ENCODE assay signal across 25 mouse cellular contexts in the genomic region with DNA sequence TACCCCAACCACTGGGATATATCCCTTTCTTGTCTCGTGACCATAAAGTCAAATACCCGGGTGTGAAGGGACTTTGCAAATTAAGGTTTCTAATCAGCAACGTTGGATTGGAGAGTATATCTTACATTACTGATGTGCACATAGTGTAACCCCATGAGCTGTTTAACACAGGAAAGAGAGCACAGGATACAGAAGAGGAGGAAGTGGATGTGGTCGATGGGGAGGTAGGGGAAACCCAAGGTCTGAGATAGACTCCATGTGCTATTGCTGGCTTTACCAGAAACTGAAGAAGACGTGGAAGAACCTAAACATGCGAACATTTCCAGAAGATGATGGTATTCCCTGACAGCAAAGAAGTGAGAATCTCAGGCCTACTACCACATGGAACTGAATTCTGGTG.
DNase-seq lines count a peak whose midpoint lies in the region; ATAC-seq lines count a peak whose summit lies in the region.
"Had no signal": no experiment of that assay in that cellular context is flagged by ENCODE, and none has a peak within 500 bp of the region (broad histone marks: within the 10 kb centered on the region; RNA-seq: fewer than 3 reads in every experiment).

No protein-coding gene starts in this region.

- H3K27ac ChIP-seq in liver, embryonic 11.5 days (ENCODE audit: low read depth, low read length) = no peak overlapping the region
- H3K27ac ChIP-seq: embryonic facial prominence, embryonic 12.5 days; forebrain, embryonic 12.5 days; heart, embryonic 13.5 days; hindbrain, embryonic 12.5 days; liver, embryonic 15.5 days; macrophage; midbrain, embryonic 13.5 days had no signal

- H3K36me3 ChIP-seq in liver, embryonic 11.5 days (ENCODE audit: control insufficient read depth, insufficient read depth, low read length) = no peaks in the 10 kb centered on the region
- H3K36me3 ChIP-seq: embryonic facial prominence, embryonic 12.5 days; forebrain, embryonic 12.5 days; heart, embryonic 13.5 days; hindbrain, embryonic 12.5 days; liver, embryonic 15.5 days; midbrain, embryonic 13.5 days had no signal

- H3K4me1 ChIP-seq in liver, embryonic 11.5 days (replicated peaks; ENCODE audit: control insufficient read depth, insufficient read depth, low read length) = no peaks in the 10 kb centered on the region
- H3K4me1 ChIP-seq: embryonic facial prominence, embryonic 12.5 days; forebrain, embryonic 12.5 days; heart, embryonic 13.5 days; hindbrain, embryonic 12.5 days; liver, embryonic 15.5 days; midbrain, embryonic 13.5 days had no signal

- no peak overlapping the region for H3K4me2 ChIP-seq in liver, embryonic 11.5 days
- H3K4me2 ChIP-seq: embryonic facial prominence, embryonic 12.5 days; forebrain, embryonic 12.5 days; heart, embryonic 13.5 days; hindbrain, embryonic 12.5 days; liver, embryonic 15.5 days; midbrain, embryonic 13.5 days had no signal

- peak; percentile 22 for DNase-seq in thymus, postnatal 0 days (ENCODE audit: low spot score)
- DNase-seq in thymus, postnatal 10 days (ENCODE audit: low spot score in 2 of 2) = no peak
- DNase-seq in cerebellum, adult 18-20 months = no peak
- no peak for DNase-seq in liver, embryonic 11.5 days (ENCODE audit: low spot score)
- no peak for DNase-seq in adrenal gland, postnatal 4 days (ENCODE audit: low spot score in 2 of 2)
- DNase-seq: cerebellum, adult 11-12 months; cerebellum, postnatal 14 days; heart, adult 11 months; heart, postnatal 14 days; kidney, adult 18-20 months; kidney, postnatal 4 days; right cerebral cortex, adult 18-20 months; right cerebral cortex, postnatal 4 days; thymus, adult 18-20 months had no signal

- peak; percentile 100 for ATAC-seq in activated CD4-positive, CD25-positive, alpha-beta regulatory T cell, adult 4 months
- ATAC-seq in megakaryocyte, adult 5-6 weeks (ENCODE audit: poor library complexity, severe bottlenecking) = peak; percentile 69
- peak; percentile 75; the same call in 1 of the 2 replicates for ATAC-seq in neutrophil, adult 5-6 weeks (ENCODE audit: extremely low read depth, insufficient number of reproducible peaks, low FRiP score, poor library complexity, severe bottlenecking)
- no peak for ATAC-seq in liver, embryonic 11.5 days (replicated peaks; ENCODE audit: low FRiP score)
- ATAC-seq: midbrain, embryonic 13.5 days had no signal

- H3K9me3 ChIP-seq in liver, embryonic 11.5 days (ENCODE audit: control insufficient read depth, low read length) = no peaks in the 10 kb centered on the region
- H3K9me3 ChIP-seq: embryonic facial prominence, embryonic 12.5 days; forebrain, embryonic 12.5 days; heart, embryonic 13.5 days; hindbrain, embryonic 12.5 days; liver, embryonic 15.5 days; midbrain, embryonic 13.5 days had no signal

- no peak overlapping the region for H3K9ac ChIP-seq in liver, embryonic 11.5 days (ENCODE audit: low read depth, low read length)
- H3K9ac ChIP-seq: embryonic facial prominence, embryonic 12.5 days; forebrain, embryonic 12.5 days; heart, embryonic 13.5 days; hindbrain, embryonic 12.5 days; liver, embryonic 15.5 days; midbrain, embryonic 13.5 days had no signal

- H3K4me3 ChIP-seq in liver, embryonic 11.5 days (ENCODE audit: low read depth, low read length) = no peak overlapping the region
- H3K4me3 ChIP-seq: embryonic facial prominence, embryonic 12.5 days; erythroblast, embryonic 14.5 days; forebrain, embryonic 12.5 days; heart, embryonic 13.5 days; hindbrain, embryonic 12.5 days; liver, embryonic 15.5 days; midbrain, embryonic 13.5 days had no signal

- 54% methylated on average over 6 of the region's 6 CpGs for WGBS in liver, embryonic 11.5 days

- H3K27me3 ChIP-seq in liver, embryonic 11.5 days (replicated peaks; ENCODE audit: control insufficient read depth, insufficient read depth, low read length) = no peaks in the 10 kb centered on the region
- H3K27me3 ChIP-seq: embryonic facial prominence, embryonic 12.5 days; forebrain, embryonic 12.5 days; heart, embryonic 13.5 days; hindbrain, embryonic 12.5 days; liver, embryonic 15.5 days; midbrain, embryonic 13.5 days had no signal
